Mouse (Mus musculus) limb, embryonic 11.5 days (tissue): ENCODE measurements around the gene Olfr794. TPM values are rescaled to one million over a fixed set of nuclear protein-coding genes. Genes with fewer than 3 reads are reported as not detected.

Experiments
- ATAC-seq: fragments of 200-750 bp; cut with Nextera tagmentation; 2 replicates; pipeline ENCODE4 v1.8.0; 2017; ENCODE audit warnings: low read depth; ENCODE audit not compliant: insufficient number of reproducible peaks, low FRiP score, low TSS enrichment
- DNase-seq: peaks from one replicate; pipeline ENCODE4 v3.0.0-alpha.2; 2015; ENCODE audit warnings: low spot score
- H3K27ac ChIP-seq: fragments of 300-500 bp; sonication (generic); replicated peaks from 2 replicates; pipeline ENCODE4 v1.5.1; 2014; ENCODE audit warnings: low read depth, mild to moderate bottlenecking, low read length
- H3K27me3 ChIP-seq: fragments of 300-500 bp; sonication (generic); 2 replicates; pipeline ENCODE4 v1.6.1; 2014; ENCODE audit warnings: mild to moderate bottlenecking, low read length, mixed read lengths; ENCODE audit not compliant: control insufficient read depth, insufficient read depth
- H3K36me3 ChIP-seq: fragments of 300-500 bp; sonication (generic); 2 replicates; pipeline ENCODE4 v1.6.1; 2014; ENCODE audit warnings: mild to moderate bottlenecking, low read length, moderate library complexity, mixed read lengths; ENCODE audit not compliant: control insufficient read depth, insufficient read depth
- H3K4me1 ChIP-seq: fragments of 300-500 bp; sonication (generic); 2 replicates; pipeline ENCODE4 v1.6.1; 2014; ENCODE audit warnings: low read length, mixed read lengths; ENCODE audit not compliant: control insufficient read depth, insufficient read depth
- H3K4me2 ChIP-seq: fragments of 300-500 bp; sonication (generic); 2 replicates; pipeline ENCODE4 v1.6.1; 2014; ENCODE audit warnings: low read depth, mild to moderate bottlenecking, moderate library complexity; ENCODE audit not compliant: severe bottlenecking
- H3K4me3 ChIP-seq: fragments of 300-500 bp; sonication (generic); 2 replicates; pipeline ENCODE4 v1.5.1; 2014; ENCODE audit warnings: low read depth, low read length
- H3K9ac ChIP-seq: fragments of 300-500 bp; sonication (generic); 2 replicates; pipeline ENCODE4 v1.6.1; 2014; ENCODE audit warnings: mild to moderate bottlenecking, low read length
- H3K9me3 ChIP-seq: fragments of 300-500 bp; sonication (generic); 2 replicates; pipeline ENCODE4 v1.6.1; 2016; ENCODE audit warnings: low read length; ENCODE audit not compliant: control insufficient read depth
- WGBS: fragments of 180-500 bp; shearing (Covaris S2); extraction: QIAGEN DNeasy Blood & Tissue Kit; methylation state at CpG from one replicate; pipeline ENCODE4 v1.1.7; 2014; 5-methylcytosine and 5-hydroxymethylcytosine counted together
- polyA plus RNA-seq: library from polyadenylated mRNA; unstranded; fragments of >200 nt; fragmentation: Nextera tagmentation; extraction: Ambion mirVana; gene quantifications from 2 replicates; pipeline ENCODE4 v1.2.1, GENCODE M21; 2014

The Olfr794 gene
- not detected in 2 replicates for polyA plus RNA-seq

DNA sequence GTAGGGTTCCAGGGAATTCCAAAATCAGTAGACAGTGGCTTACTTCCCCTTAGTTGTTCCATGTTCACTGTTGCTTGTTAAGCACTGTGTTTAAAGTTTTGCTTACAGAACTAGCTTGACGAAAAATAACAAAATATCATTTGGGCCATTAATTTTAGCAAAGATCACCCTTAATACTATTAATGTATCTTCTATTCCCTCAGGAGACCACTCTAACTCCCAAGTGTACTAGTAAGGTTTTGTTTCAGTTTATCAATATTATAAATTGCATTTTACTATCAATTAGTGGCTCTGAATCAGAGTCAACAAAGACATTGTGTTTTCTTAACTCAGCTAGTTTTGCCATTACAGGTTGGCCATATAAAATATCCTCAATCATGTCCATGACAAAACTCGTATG, at the start of gene Olfr794:
Gene Olfr794 (plus strand): TSS at position 301 of the 400 bp plus-strand sequence.
- ATAC-seq (no peak), DNase-seq (no peak)
- 91% methylated on average over 2 of the region's 2 CpGs for WGBS
- Histone ChIP-seq H3K9me3 (no peaks in the 10 kb centered on the region), H3K9ac (no peak within 1 kb of the TSS), H3K4me2 (no peak within 1 kb of the TSS), H3K4me3 (no peak within 1 kb of the TSS), H3K36me3 (no peaks in the 10 kb centered on the region), H3K27me3 (no peaks in the 10 kb centered on the region), H3K27ac (no peak within 1 kb of the TSS), H3K4me1 (no peaks in the 10 kb centered on the region)

DNA sequence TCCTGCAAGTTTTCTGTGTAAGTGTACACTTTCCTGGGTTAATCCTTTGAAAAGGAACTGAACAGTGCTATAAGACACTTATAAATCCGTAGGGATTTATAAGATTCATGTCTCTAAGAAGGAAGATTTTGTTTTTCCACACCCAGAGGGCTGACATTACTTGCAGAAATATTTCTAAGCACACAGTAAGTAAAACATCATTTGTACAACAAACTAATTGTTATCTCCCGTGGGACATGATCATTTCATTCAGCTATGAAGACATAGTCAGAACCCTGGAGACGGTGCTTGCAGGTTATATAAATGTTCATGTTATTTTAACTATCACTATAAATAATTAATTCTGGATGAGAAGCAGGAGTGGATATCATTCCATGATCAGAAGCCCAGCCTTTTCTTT, 46.0 kb upstream of the Olfr794 start, which contains the start of gene Olfr791:
Gene Olfr791 (plus strand): TSS at position 301 of the 400 bp plus-strand sequence.
- Histone ChIP-seq H3K36me3 (no peaks in the 10 kb centered on the region), H3K9ac (no peak within 1 kb of the TSS), H3K27ac (no peak within 1 kb of the TSS), H3K4me3 (no peak within 1 kb of the TSS), H3K4me1 (no peaks in the 10 kb centered on the region), H3K27me3 (no peaks in the 10 kb centered on the region), H3K4me2 (no peak within 1 kb of the TSS), H3K9me3 (no peaks in the 10 kb centered on the region)
- ATAC-seq (no peak), DNase-seq (no peak)
- WGBS, result 76% methylated on average over 3 of the region's 3 CpGs

DNA sequence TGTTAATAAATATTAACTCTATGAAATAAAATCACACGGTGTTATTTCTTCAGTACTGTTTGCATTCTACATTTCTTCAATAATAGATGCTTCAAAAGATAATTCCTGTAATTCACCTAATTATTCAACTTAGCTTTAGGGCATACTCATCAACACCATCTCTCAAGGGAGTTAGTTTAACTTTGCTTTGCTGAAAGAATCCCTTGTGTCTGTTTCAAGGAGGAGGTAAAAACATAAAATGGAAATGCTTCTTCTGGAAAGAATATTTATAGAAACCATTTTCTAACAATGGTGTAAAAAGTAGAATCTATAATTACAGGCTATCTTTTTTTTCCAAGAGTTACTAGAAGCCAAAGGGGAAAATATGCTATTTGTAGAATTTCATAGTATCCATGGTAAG, 28.6 kb upstream of the Olfr794 start, which contains the start of gene Olfr792:
Gene Olfr792 (plus strand): TSS at position 301 of the 400 bp plus-strand sequence.
- WGBS, result 88% methylated on average over 1 of the region's 1 CpGs
- Histone ChIP-seq H3K9ac (no peak within 1 kb of the TSS), H3K4me2 (no peak within 1 kb of the TSS), H3K9me3 (no peaks in the 10 kb centered on the region), H3K36me3 (no peaks in the 10 kb centered on the region), H3K27me3 (no peaks in the 10 kb centered on the region), H3K4me1 (no peaks in the 10 kb centered on the region), H3K27ac (no peak within 1 kb of the TSS), H3K4me3 (no peak within 1 kb of the TSS)
- DNase-seq (no peak), ATAC-seq (no peak)

DNA sequence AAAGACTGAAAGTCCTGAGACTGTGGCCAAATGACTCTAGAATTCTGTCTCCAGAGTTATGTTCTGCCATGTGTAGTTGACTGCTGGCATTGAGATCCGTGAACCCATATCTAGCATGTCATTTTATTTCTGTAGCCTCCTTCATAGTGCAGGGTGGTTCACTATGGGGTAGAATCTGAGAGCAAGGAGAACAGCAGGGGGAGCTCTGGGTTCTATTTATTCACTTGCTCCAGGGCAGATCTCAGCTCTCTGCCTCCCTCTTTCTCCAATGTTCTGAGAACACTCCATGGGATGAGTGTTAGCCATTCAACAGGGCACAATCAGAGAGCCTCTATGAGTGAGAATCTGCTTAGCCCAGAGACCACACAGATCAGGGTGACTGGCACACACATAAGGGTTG, 18.1 kb upstream of the Olfr794 start:
- no peak overlapping the region for H3K27ac ChIP-seq
- no peak overlapping the region for H3K4me2 ChIP-seq
- 0 out of 2 replicates have a peak, but pooled peaks have one; percentile 60 for ATAC-seq
- peaks cover 1% of the 10 kb centered on the region; the same call in 1 of the 2 replicates for H3K9me3 ChIP-seq
- H3K9ac ChIP-seq, result no peak overlapping the region
- H3K4me1 ChIP-seq, result no peaks in the 10 kb centered on the region
- no peaks in the 10 kb centered on the region for H3K36me3 ChIP-seq
- no peak overlapping the region for H3K4me3 ChIP-seq
- 62% methylated on average over 1 of the region's 1 CpGs for WGBS
- H3K27me3 ChIP-seq, result no peaks in the 10 kb centered on the region
- no peak for DNase-seq

DNA sequence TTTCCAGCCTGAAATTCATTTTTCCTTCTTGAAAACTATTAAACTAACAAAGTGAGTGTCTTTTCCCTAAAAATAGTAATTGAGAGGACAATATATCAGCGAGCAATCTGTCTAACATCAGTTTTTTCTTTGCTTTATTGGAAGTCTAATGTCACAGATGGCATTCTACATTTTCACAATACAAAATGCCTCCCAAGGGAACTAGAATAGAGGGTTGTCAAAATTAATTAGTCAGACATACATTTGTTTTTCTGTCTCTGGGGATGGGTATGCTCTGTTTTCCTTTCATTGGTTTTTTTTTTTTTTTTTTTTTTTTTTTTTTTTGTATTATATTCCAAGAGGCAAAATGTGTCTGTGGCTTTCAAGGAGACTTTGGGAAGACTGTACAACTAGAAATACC, 9.6 kb downstream of the Olfr794 start:
- no peaks in the 10 kb centered on the region for H3K27me3 ChIP-seq
- no peak overlapping the region for H3K4me2 ChIP-seq
- no peak overlapping the region for H3K9ac ChIP-seq
- ATAC-seq, result no peak
- 77% methylated on average over 1 of the region's 1 CpGs for WGBS
- no peaks in the 10 kb centered on the region for H3K4me1 ChIP-seq
- no peak overlapping the region for H3K4me3 ChIP-seq
- no peaks in the 10 kb centered on the region for H3K9me3 ChIP-seq
- DNase-seq, result no peak
- no peaks in the 10 kb centered on the region for H3K36me3 ChIP-seq
- H3K27ac ChIP-seq, result no peak overlapping the region

DNA sequence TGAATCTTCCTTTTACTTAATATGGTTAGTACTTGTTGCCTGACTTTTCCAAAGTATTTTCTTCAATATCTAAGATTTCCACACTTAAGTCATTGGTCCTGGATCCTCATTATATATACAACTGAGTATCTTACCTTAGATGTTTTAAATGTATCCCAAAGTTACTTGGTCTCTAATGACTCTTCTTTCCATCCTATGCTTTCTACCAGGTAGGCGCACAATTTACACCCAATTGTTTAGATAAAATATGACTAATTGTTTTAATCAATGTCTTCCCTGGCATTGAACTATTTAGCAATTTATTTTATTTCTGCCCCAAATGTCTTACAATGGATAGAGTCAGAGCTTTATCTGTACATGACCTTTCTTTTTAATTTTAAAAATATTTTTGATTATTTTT, 45.0 kb downstream of the Olfr794 start, which contains the start of gene Olfr796:
Gene Olfr796 (minus strand): TSS at position 101 of the 400 bp plus-strand sequence.
- H3K36me3 ChIP-seq, result no peaks in the 10 kb centered on the region
- ATAC-seq (no peak), DNase-seq (no peak)
- WGBS, result 91% methylated on average over 1 of the region's 1 CpGs
- no peaks in the 10 kb centered on the region for H3K27me3 ChIP-seq
- H3K4me1 ChIP-seq, result no peaks in the 10 kb centered on the region
- H3K9ac ChIP-seq, result no peak within 1 kb of the TSS
- no peak within 1 kb of the TSS for H3K4me3 ChIP-seq
- H3K9me3 ChIP-seq, result no peaks in the 10 kb centered on the region
- H3K27ac ChIP-seq, result no peak within 1 kb of the TSS
- no peak within 1 kb of the TSS for H3K4me2 ChIP-seq

DNA sequence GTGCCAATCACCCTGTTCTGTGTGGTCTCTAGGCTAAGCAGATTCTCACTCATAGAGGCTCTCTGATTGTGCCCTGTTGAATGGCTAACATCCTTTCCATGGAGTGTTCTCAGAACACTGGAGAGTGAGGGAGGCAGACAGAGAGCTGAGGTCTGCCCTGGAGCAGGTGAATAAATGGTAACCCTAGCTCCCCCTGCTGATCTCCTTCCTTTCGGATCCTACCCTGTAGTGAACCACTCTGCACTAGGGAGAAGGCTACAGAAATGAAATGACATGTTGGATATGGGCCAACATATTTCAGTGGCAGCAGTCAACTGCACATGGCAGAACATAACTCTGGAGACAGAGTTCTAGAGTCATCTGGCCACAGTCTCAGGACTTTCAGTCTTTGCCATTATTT, 54.3 kb downstream of the Olfr794 start:
- ATAC-seq (no peak), DNase-seq (no peak)
- H3K9ac ChIP-seq, result no peak overlapping the region
- no peak overlapping the region for H3K4me2 ChIP-seq
- no peaks in the 10 kb centered on the region for H3K27me3 ChIP-seq
- no peak overlapping the region for H3K27ac ChIP-seq
- WGBS, result 15% methylated on average over 1 of the region's 1 CpGs
- H3K4me3 ChIP-seq, result no peak overlapping the region
- H3K9me3 ChIP-seq, result no peaks in the 10 kb centered on the region
- no peaks in the 10 kb centered on the region for H3K4me1 ChIP-seq
- H3K36me3 ChIP-seq, result no peaks in the 10 kb centered on the region
